Mouse (Mus musculus) hindbrain, postnatal 0 days (tissue): ENCODE measurements around the gene Psmd5. TPM values are rescaled to one million over a fixed set of nuclear protein-coding genes. Genes with fewer than 3 reads are reported as not detected.

Experiments
- ATAC-seq: fragments of 200-750 bp; cut with Nextera tagmentation; 2 replicates; pipeline ENCODE4 v1.8.0; 2017; ENCODE audit warnings: mild to moderate bottlenecking, moderate TSS enrichment, moderate library complexity
- DNase-seq: peaks from one replicate; pipeline ENCODE4 v3.0.0-alpha.2; 2015; ENCODE audit warnings: low spot score
- H3K27ac ChIP-seq: fragments of 300-500 bp; sonication (generic); 2 replicates; pipeline ENCODE4 v1.5.1; 2014; ENCODE audit warnings: mild to moderate bottlenecking
- H3K27me3 ChIP-seq: fragments of 300-500 bp; sonication (generic); 2 replicates; pipeline ENCODE4 v1.6.1; 2014; ENCODE audit warnings: low read length, mixed read lengths; ENCODE audit not compliant: insufficient read depth
- H3K36me3 ChIP-seq: fragments of 300-500 bp; sonication (generic); 2 replicates; pipeline ENCODE4 v1.6.1; 2014; ENCODE audit warnings: low read length, mixed read lengths; ENCODE audit not compliant: insufficient read depth
- H3K4me1 ChIP-seq: fragments of 300-500 bp; sonication (generic); 2 replicates; pipeline ENCODE4 v1.6.1; 2014; ENCODE audit warnings: antibody characterized with exemption, low read length, mixed read lengths; ENCODE audit not compliant: insufficient read depth
- H3K4me2 ChIP-seq: fragments of 300-500 bp; sonication (generic); 2 replicates; pipeline ENCODE4 v1.6.1; 2014; ENCODE audit warnings: low read depth, mild to moderate bottlenecking, low read length, moderate library complexity, mixed read lengths
- H3K4me3 ChIP-seq: fragments of 300-500 bp; sonication (generic); 2 replicates; pipeline ENCODE4 v1.5.1; 2014; ENCODE audit warnings: low read length
- H3K9ac ChIP-seq: fragments of 300-500 bp; sonication (generic); replicated peaks from 2 replicates; pipeline ENCODE4 v1.6.1; 2014; ENCODE audit warnings: mild to moderate bottlenecking, low read length, moderate library complexity, mixed read lengths
- H3K9me3 ChIP-seq: fragments of 300-500 bp; sonication (generic); 2 replicates; pipeline ENCODE4 v1.6.1; 2016; ENCODE audit warnings: low read length, mixed read lengths
- CTCF ChIP-seq: IDR thresholded peaks from 2 replicates; pipeline ENCODE4 v1.5.1; 2016; ENCODE audit warnings: antibody characterized with exemption, control low read depth, low read depth
- WGBS: fragments of 180-500 bp; shearing (Covaris S2); extraction: QIAGEN DNeasy Blood & Tissue Kit; methylation state at CpG from one replicate; pipeline ENCODE4 v1.1.7; 2014; 5-methylcytosine and 5-hydroxymethylcytosine counted together
- polyA plus RNA-seq: library from polyadenylated mRNA; unstranded; fragments of >200 nt; fragmentation: Nextera tagmentation; extraction: Ambion mirVana; gene quantifications from 2 replicates; pipeline ENCODE4 v1.2.1, GENCODE M21; 2015
- total RNA-seq: library from RNA; depleted of rRNA; stranded (reverse); fragments of >200 nt; gene quantifications from 2 replicates; pipeline ENCODE4 v1.2.3, GENCODE M21; 2014

The Psmd5 gene
- total and polyA plus RNA-seq, 2 experiments from 2014 or later, result 39.4 to 80.0 TPM

DNA sequence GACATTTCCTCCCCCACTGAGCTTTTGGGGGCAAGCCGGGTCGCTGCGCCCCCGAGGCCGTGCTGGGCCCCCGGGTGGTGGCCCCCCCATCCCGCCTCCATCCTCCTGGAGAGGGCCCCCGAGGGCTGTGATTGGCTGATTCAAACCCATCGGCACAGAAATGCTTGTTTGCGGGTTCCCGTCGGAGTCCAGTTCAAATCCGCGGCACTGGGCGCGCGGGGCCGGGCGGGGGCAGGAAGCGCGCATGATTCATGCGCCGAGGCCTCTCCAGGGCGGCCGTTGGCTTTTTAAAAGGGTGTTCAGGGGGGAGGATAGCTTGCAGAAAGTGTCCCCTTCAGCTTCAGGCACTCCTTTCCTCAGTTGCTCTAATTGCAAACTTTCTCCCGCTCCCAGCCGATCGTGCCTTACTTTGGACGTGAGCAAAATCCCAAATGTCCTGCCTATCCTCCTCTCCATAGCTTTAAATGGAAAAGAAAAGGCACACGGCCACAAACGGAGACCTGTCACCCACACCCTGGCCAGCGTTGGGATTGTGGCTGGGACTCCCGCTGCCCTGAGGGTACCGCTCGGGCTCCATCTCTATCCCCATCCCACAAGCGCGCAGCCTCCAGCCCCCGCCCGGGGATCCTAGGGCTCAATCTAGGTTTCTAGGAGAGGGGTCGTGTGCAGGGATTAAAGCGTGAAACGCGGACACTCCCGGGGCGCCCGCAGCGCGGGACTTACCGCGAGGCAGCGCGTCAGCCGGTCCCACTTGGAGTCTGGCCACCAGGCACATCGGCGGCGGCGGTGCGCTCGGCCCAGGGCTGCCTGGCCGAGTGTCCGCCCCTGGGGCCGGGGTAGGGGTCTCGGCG, 38.7 kb upstream of the Psmd5 start, which contains the start of gene Phf19:
Gene Phf19, minus strand, starts transcription at position 809 of the 851 bp plus-strand sequence.
- DNase-seq, result peak; percentile 31
- Histone ChIP-seq H3K9me3 (no peaks in the 10 kb centered on the region), H3K27ac (no peak within 1 kb of the TSS), H3K9ac (peak within 1 kb of the TSS; percentile 57), H3K36me3 (no peaks in the 10 kb centered on the region), H3K27me3 (no peaks in the 10 kb centered on the region), H3K4me2 (peak within 1 kb of the TSS; percentile 92), H3K4me1 (0 out of 2 replicates have a peak, but pooled peaks cover 7% of the 10 kb centered on the region), H3K4me3 (peak within 1 kb of the TSS; percentile 60)
- no peak for TF ChIP-seq CTCF
- peak; percentile 52 for ATAC-seq
- WGBS, result under 1% methylated on average over 47 of the region's 64 CpGs

DNA sequence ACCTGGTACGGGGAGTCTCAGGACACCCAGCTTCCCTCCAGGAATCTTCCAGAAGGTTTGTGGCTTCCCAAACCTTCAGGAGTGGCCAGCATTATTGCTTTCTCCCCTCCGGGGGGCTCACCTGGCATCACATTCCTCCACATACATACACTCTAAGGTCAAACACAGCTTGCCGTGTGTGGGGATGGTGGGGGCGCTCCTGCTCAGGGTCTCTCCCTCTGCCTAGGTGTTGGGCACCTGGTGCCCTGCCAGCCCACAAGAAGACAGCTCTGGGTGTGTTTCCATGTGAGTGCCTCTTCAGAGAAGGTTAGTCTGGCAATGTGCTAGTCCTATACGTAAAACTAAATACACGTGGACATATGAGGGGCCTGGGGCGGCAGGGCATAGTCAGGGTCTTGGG, 37.8 kb upstream of the Psmd5 start:
- Histone ChIP-seq H3K9ac (no peak overlapping the region), H3K4me3 (peak overlapping the region; percentile 60; the same call in 1 of the 2 replicates), H3K27ac (no peak overlapping the region), H3K4me2 (peak overlapping the region; percentile 92), H3K4me1 (0 out of 2 replicates have a peak, but pooled peaks cover 7% of the 10 kb centered on the region), H3K9me3 (no peaks in the 10 kb centered on the region), H3K27me3 (no peaks in the 10 kb centered on the region), H3K36me3 (no peaks in the 10 kb centered on the region)
- WGBS, result 48% methylated on average over 7 of the region's 7 CpGs
- DNase-seq (no peak), ATAC-seq (no peak)
- TF ChIP-seq CTCF, result no peak

DNA sequence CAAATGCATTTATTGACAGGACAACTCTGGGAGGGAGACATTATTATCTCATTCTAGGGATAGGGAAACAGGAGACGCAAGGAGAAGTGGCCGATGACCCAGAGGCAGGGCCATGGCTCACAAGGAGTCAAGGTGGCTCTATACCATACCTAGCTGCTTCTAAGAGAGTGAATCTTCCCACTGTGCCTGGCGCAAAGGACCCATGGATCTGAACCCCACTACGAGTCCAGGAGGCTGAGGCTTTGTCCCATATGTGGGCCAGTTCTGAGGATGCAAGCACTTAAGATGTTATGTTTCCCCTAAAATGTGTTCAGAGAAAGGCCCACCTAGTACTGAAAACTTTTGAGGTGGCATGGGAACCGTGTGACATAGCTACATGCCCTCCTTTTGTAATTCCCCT, 37.1 kb upstream of the Psmd5 start:
- TF ChIP-seq CTCF, result no peak
- H3K4me2 ChIP-seq, result no peak overlapping the region
- DNase-seq, result no peak
- WGBS, result 84% methylated on average over 5 of the region's 5 CpGs
- H3K9ac ChIP-seq, result no peak overlapping the region
- no peaks in the 10 kb centered on the region for H3K36me3 ChIP-seq
- no peaks in the 10 kb centered on the region for H3K27me3 ChIP-seq
- ATAC-seq, result no peak
- H3K4me3 ChIP-seq, result no peak overlapping the region
- H3K27ac ChIP-seq, result no peak overlapping the region
- no peaks in the 10 kb centered on the region for H3K9me3 ChIP-seq
- 0 out of 2 replicates have a peak, but pooled peaks cover 7% of the 10 kb centered on the region for H3K4me1 ChIP-seq

DNA sequence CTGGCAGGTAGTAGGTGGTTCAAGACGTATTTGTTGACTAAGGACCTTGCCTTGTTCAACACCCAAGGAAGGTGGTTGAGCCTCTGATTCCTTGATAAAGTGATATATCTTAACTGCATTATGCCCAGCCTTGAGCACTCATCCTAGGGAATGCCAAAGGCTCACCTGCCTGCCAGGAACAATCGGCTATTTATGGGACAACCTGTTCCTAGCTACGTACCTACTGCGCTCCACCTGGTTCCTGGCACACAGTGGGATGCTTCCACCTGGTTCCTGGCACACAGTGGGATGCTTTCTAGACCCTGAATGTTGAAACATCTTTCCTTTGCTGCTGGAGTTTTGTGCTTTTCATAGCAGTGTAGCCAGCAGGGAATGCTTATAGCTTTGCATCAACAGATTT, 35.0 kb upstream of the Psmd5 start:
- H3K27me3 ChIP-seq, result no peaks in the 10 kb centered on the region
- H3K36me3 ChIP-seq, result no peaks in the 10 kb centered on the region
- H3K27ac ChIP-seq, result no peak overlapping the region
- DNase-seq (no peak), ATAC-seq (no peak)
- no peak overlapping the region for H3K9ac ChIP-seq
- 0 out of 2 replicates have a peak, but pooled peaks cover 7% of the 10 kb centered on the region for H3K4me1 ChIP-seq
- no peak overlapping the region for H3K4me3 ChIP-seq
- no peaks in the 10 kb centered on the region for H3K9me3 ChIP-seq
- no peak overlapping the region for H3K4me2 ChIP-seq
- WGBS, result 91% methylated on average over 4 of the region's 4 CpGs
- no peak for TF ChIP-seq CTCF

DNA sequence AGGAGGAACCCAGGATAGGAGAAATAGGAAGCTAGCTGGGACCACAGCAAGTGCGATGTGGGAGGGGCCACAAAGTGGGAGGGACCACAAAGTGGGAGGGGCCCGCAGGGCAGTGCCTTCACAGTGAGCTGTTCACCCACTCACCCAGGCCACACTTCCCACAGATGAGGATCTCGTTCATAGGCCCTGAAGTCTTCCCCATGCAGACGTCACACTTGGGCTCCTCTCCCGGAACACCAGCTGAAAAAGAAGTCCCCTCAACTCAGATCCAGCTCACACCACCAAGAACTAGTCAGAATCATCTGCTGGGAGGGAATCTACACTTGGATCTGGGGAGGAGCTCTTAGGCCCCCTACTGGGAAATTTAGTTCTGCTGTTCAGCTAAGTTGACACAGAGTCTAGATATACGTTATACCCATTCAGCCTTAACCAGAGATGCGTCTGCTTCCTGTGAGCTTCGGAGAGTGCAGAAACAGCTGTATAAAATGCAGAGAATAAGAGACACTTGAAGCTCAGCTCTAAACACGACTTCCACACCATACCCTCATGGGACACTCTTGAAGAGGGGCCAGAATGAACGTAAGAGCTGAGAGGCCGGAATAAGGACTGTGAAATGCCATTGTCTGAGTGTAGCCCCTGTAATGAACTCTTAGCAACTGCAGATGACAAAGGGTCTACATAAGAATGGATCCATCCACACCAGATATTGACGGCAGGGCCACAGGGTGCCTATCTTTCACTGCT, 32.3 kb upstream of the Psmd5 start:
- TF ChIP-seq CTCF, result no peak
- Histone ChIP-seq H3K27ac (no peak overlapping the region), H3K9me3 (no peaks in the 10 kb centered on the region), H3K4me1 (peaks cover 7% of the 10 kb centered on the region; the same call in 1 of the 2 replicates), H3K36me3 (no peaks in the 10 kb centered on the region), H3K4me2 (no peak overlapping the region), H3K27me3 (no peaks in the 10 kb centered on the region), H3K9ac (no peak overlapping the region), H3K4me3 (no peak overlapping the region)
- DNase-seq (no peak), ATAC-seq (no peak)
- 43% methylated on average over 12 of the region's 12 CpGs for WGBS

DNA sequence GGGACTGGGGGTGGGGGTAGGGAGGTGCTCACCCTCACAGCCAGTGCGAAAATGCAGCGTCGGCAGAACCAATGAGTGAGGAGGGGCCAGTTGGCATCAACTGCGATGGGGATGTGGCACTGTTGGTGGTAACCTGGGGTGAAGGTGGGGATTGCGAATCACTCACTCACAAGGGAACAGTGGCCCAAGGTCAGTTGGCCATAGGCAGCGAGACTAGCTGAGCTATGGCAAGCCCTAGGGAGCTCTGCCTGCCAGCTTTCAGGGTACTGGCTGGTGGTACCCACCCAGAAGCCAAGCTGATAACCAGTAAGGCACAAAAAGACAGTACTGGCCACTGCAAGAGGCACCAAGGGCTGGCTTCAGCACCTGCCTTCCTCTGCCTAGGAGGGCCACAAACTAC, 31.7 kb upstream of the Psmd5 start:
- no peak for ATAC-seq
- DNase-seq, result no peak

More for the DNA sequence above, 31.7 kb upstream of the Psmd5 start:
- TF ChIP-seq CTCF, result no peak
- Histone ChIP-seq H3K27me3 (no peaks in the 10 kb centered on the region), H3K4me2 (no peak overlapping the region), H3K9ac (no peak overlapping the region), H3K36me3 (no peaks in the 10 kb centered on the region), H3K4me3 (no peak overlapping the region), H3K4me1 (peaks cover 7% of the 10 kb centered on the region; the same call in 1 of the 2 replicates), H3K27ac (no peak overlapping the region), H3K9me3 (no peaks in the 10 kb centered on the region)
- 71% methylated on average over 6 of the region's 6 CpGs for whole genome bisulfite sequencing
